Mouse (Mus musculus) c-Kit-positive CD71-negative TER-119-negative erythroid progenitor cells, embryonic 14.5 days (primary cell): ENCODE results near the gene Gm49368.
"Not testable (repeated sequence)": the region's sequence is repeated elsewhere in the genome, so short reads cannot be mapped to it uniquely, and the experiment has no call there.

Source experiments
- DNase-seq: peaks from one replicate; pipeline ENCODE4 v3.0.0-alpha.2; 2013; ENCODE audit warnings: low read depth

Gene Gm49368

DNA sequence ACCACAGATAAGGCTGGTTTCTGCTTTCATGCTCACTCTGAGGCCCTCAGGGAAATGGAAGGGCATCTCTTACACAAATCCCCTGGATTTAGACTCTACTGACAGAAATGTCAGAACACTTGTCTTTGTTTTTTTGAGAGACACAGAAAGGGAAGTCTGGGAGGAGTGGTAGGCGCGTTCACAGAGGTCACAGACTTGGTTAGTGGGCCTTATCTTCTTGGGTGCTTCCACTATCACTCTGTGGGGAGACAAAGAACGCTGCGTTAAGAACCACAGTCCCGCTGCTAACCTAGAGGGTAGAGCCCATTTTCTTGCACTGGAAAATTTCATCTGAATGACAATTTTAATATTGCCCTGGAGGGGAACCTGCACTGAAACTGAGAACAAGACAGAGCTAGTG, 69.7 kb downstream of the Gm49368 start:
- DNase-seq, result no peak

DNA sequence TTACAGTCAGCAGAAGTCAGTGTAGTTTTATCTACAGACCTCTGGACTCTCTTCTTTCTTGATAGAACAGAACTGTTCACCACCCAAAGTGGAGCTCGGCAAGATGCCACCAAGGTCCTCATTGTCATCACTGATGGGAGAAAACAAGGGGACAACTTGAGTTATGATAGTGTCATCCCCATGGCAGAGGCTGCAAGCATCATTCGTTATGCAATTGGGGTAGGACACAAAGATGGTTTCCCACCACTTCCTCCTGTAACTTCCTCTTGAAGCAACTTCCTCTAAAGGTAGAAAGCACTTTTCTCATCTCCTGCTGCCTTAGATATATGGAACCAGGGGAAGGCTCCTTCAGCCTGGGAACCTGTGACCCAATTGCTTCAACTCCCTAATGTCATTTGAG, 71.1 kb downstream of the Gm49368 start:
- peak; percentile 39 for DNase-seq

DNA sequence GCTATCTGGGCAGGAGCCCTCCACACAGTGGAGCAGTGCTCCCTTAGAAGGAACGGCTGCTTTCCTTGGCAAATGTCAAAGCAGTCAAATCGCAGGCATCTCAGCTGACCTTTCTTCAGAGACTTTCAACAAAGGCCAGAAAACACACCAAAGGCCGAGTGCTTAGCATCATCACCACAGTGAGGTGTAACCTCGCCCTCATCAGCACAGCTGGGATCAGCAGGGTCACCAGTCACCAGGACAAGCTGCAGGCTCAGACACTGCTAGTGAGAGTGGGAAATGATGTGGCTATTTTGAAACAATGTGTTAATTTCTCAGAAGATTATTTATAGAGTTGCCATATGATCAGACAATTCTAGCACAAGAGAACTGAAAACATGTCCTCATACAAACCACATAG, 74.4 kb downstream of the Gm49368 start:
- DNase-seq, result no peak

DNA sequence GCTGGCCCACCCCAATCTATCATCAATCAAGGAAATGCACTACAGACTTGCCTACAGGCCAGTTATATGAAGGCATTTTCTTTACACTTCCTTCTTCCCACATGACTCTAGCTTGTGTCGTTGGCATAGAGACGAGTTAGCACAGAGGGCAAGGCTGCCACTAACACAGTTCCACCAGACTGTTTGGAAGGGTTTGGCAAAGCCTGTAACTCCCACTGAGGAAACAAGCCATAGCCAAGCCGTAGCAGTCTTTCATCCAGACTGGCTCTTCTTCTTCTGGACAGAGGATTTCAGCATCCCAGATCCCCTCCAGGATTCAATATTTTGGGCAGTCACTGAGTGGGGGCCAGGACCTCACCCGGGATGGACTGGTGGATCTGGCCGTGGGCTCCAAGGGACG, 77.1 kb downstream of the Gm49368 start:
- DNase-seq, result no peak

DNA sequence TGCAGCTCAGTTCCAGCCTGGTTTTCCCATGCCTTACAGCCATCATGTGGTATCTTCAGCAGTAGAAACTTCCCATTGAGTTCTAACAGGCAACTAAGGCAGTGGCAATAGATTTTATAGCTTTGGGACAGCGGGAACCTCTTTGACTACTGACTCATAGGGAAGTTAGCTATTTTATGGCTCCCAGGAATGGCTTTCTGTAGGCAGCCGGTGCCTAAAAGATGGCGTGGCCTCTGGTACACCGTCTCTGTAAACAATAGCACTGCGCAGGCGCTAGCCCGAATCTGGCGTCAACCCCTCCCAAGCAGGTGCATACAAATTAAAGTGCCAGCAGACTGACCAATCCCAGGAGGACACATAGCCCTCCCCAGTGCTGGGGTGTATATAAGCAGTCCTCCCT, 88.5 kb downstream of the Gm49368 start:
- no peak for DNase-seq

DNA sequence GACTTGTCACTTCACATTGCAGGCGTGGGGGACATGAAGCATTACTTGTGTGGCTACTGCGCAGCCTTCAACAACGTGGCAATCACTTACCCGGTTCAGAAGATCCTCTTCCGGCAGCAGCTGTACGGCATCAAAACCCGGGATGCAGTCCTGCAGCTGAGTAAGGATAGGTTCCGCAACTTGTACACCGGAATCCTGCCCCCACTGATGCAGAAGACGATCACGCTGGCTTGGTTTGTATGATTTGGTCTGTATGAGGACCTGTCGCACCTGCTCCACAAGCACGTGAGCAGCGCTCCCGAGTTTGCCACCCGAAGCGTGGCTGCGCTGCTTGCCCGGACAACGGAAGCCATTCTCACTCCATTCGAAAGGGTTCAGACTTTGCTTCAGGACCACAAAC, 91.6 kb downstream of the Gm49368 start, which contains the start of gene Itgad:
TSS of gene Itgad (plus strand) at position 301 of the 400 bp plus-strand sequence.
- DNase-seq, result no peak

DNA sequence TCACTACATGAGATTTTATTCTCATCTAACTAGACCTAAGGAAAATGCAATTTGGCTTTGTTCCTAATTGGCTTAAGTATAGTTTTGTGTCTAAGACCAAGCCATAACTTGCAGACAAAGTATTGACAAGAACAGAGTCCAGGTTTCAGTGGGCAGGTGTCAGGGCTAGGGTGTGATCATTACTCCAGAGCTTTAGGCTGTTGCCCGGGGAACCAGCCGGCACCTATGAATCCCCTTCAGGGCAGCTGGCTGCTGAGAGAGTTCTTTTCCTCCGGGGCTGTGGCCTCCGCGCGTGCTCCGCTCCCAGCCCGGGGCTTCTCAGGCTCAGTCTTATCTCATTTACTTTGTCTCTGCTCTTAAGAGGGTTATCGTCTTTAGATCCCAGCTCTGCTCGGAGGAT, 92.4 kb downstream of the Gm49368 start:
- no peak for DNase-seq

DNA sequence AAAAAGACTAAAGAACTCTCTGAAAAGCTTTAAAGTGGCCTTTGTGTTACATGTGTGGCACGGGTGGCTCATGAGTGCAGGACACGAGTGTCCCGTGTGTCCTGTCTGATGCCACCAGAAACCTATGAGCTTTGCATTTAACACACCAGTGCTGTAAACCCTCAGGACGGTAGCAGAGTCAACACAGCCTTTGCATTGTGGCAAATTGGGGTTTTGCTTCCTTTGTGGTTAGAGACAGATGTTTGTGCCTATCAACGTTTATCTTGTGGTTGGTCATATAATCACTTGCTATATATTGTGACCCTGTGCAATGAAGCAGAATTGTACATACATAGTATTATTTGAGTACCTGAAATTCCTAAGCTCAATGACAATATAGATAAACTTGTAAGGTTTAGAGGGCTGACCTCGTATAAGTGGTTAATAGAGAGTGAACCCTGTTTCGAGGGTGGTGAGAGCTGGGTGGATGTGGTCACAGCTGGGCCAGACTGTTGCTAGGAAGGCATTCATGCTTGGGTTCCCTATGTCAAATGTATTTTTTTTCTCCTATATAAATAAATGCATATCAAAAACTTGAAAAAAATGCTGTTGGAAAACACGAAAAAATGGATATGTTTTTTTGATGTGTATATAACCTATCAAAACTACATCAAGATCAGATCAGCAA, 96.3 kb downstream of the Gm49368 start:
- not testable (repeated sequence) for DNase-seq

DNA sequence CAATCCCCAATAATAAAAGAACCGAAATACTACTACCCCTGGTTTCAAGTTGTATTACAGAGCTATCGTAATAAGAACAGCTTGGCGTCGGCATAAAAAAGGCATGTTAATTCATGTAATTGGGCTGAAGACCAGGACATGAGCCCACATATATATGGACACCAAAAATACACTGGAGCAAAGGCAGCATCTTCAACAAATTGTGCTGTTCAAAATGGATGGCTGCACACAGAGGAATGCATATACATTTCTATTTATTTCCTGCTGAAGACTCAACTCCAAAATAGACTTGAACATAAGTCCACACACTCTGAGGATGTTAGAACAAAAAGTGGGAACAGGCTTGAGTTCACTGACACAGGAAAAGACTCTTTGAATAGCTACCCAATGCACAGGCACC, 101.5 kb downstream of the Gm49368 start:
- DNase-seq, result no peak

DNA sequence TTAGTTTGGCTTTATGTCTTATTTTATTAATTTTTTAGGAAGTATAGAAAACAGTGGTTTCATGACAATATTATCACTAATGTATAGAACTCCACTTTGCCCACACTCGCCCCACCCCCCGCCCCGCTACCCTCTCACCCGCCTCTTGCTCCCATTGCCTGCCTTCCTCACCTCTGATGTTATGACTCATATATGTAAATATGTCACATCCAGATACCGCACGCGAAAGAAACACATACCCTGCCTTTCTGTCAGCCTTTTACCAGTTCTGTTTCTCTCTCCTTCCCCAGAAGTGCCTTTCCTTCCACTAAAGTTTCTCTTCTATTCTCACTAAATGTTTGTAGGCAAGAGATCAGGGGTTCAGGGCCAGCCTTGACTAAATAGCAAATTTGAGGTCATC, 103.9 kb downstream of the Gm49368 start:
- no peak for DNase-seq

DNA sequence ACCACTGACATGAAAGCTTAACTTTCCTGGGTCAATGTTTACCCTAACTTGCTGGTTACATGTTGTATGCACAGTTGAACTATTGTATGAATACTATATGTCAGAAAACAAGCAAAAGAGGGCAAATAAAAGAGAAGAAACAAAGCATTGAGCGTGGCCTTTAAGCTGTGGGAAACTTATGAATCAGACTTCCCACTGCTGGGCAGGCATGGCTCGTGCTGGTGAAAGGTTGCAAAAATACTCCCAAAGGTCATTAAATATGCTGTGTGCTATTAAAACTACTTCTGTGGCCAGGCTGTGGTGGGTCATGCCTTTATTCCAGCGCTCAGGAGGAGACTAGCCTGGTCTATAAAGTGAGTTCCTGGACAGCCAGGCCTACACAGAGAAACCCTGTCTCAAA, 107.5 kb downstream of the Gm49368 start:
- no peak for DNase-seq
